10 mouse cellular contexts compared by ENCODE assay signal in genomic region chr9:98272734-98273133, GRCm38 (mm10).
"Had no signal": no experiment of that assay in that cellular context is flagged by ENCODE, and none has a peak within 500 bp of the region (broad histone marks: within the 10 kb centered on the region; RNA-seq: fewer than 3 reads in every experiment).

No protein-coding gene starts in this region.

- DNase-seq: kidney, adult 11 months; kidney, postnatal 10 days; lung, adult 18-20 months; right cerebral cortex, adult 18-20 months; thymus, postnatal 4 days had no signal

- H3K9me3 ChIP-seq: midbrain, embryonic 12.5 days; neural tube, embryonic 13.5 days had no signal

- H3K4me3 ChIP-seq: left cerebral cortex, adult 2 months; midbrain, embryonic 12.5 days; neural tube, embryonic 13.5 days had no signal

- H3K9ac ChIP-seq: liver, embryonic 14.5 days; midbrain, embryonic 12.5 days; neural tube, embryonic 13.5 days had no signal

- ATAC-seq: midbrain, embryonic 16.5 days had no signal

- H3K27me3 ChIP-seq: neural tube, embryonic 13.5 days had no signal

- H3K4me2 ChIP-seq: midbrain, embryonic 12.5 days; neural tube, embryonic 13.5 days had no signal

- H3K27ac ChIP-seq: left cerebral cortex, adult 2 months; liver, embryonic 14.5 days; midbrain, embryonic 12.5 days; neural tube, embryonic 13.5 days had no signal

- H3K36me3 ChIP-seq: midbrain, embryonic 12.5 days; neural tube, embryonic 13.5 days had no signal
